8 mouse cellular contexts compared by ENCODE assay signal in genomic region chr14:28510341-28511028, GRCm38 (mm10). TPM values are rescaled to one million over a fixed set of nuclear protein-coding genes. Genes with fewer than 3 reads are reported as not detected.
DNase-seq lines count a peak whose midpoint lies in the region; ATAC-seq and TF ChIP-seq lines count a peak whose summit lies in the region.

No protein-coding gene starts in this region.

- TF ChIP-seq CTCF in kidney, adult 2 months (conservative IDR thresholded peaks at IDR 0.05; ENCODE audit: insufficient read depth, insufficient read length, low read depth, low read length) = no peak

- 28% methylated on average over 29 of the region's 29 CpGs for WGBS in kidney, adult 2 months
- 2% methylated on average over 29 of the region's 29 CpGs for WGBS in kidney, embryonic 16.5 days
- under 1% methylated on average over 29 of the region's 29 CpGs for WGBS in midbrain, embryonic 13.5 days

- H3K9me3 ChIP-seq in kidney, embryonic 16.5 days (ENCODE audit: low read length) = no peaks in the 10 kb centered on the region
- H3K9me3 ChIP-seq in midbrain, embryonic 13.5 days = no peaks in the 10 kb centered on the region

- no peaks in the 10 kb centered on the region for H3K36me3 ChIP-seq in kidney, adult 2 months (ENCODE audit: control insufficient read depth, insufficient read depth, low read length)
- H3K36me3 ChIP-seq in kidney, embryonic 16.5 days (ENCODE audit: insufficient read depth, low read length) = no peaks in the 10 kb centered on the region
- H3K36me3 ChIP-seq in midbrain, embryonic 13.5 days = no peaks in the 10 kb centered on the region

- peak overlapping the region; percentile 37 for H3K4me3 ChIP-seq in kidney, adult 2 months (ENCODE audit: insufficient read depth, low read depth, low read length)
- peak overlapping the region; percentile 73 for H3K4me3 ChIP-seq in kidney, embryonic 16.5 days (ENCODE audit: low read length)
- peak overlapping the region; percentile 54 for H3K4me3 ChIP-seq in midbrain, embryonic 13.5 days (replicated peaks)

- no peak for TF ChIP-seq POLR2A in kidney, adult 2 months (IDR thresholded peaks at IDR 0.05; ENCODE audit: low read depth, low read length)

- peak overlapping the region; percentile 91 for H3K4me2 ChIP-seq in kidney, embryonic 16.5 days (replicated peaks; ENCODE audit: low read depth, low read length)
- peak overlapping the region; percentile 85 for H3K4me2 ChIP-seq in midbrain, embryonic 13.5 days (replicated peaks)

- 0 out of 2 replicates have a peak, but pooled peaks cover 1% of the 10 kb centered on the region for H3K27me3 ChIP-seq in kidney, adult 2 months (replicated peaks; ENCODE audit: control insufficient read depth, insufficient read depth, low read length)
- H3K27me3 ChIP-seq in kidney, embryonic 16.5 days (ENCODE audit: insufficient read depth, low read length) = peaks cover 42% of the 10 kb centered on the region
- peaks cover 85% of the 10 kb centered on the region for H3K27me3 ChIP-seq in midbrain, embryonic 13.5 days

- ATAC-seq in kidney, embryonic 16.5 days (ENCODE audit: low FRiP score, low TSS enrichment) = no peak
- ATAC-seq in midbrain, embryonic 13.5 days = no peak

- no peaks in the 10 kb centered on the region for H3K4me1 ChIP-seq in kidney, adult 2 months (ENCODE audit: control insufficient read depth, insufficient read depth, low read length)
- peaks cover 34% of the 10 kb centered on the region for H3K4me1 ChIP-seq in kidney, embryonic 16.5 days (ENCODE audit: insufficient read depth, low read length)
- H3K4me1 ChIP-seq in midbrain, embryonic 13.5 days (replicated peaks) = peaks cover 69% of the 10 kb centered on the region

- H3K27ac ChIP-seq in kidney, adult 2 months (ENCODE audit: insufficient read depth, low read depth, low read length) = 0 out of 2 replicates have a peak overlapping the region, but pooled peaks have one; percentile 19
- no peak overlapping the region for H3K27ac ChIP-seq in kidney, embryonic 16.5 days (ENCODE audit: low read length)
- H3K27ac ChIP-seq in midbrain, embryonic 13.5 days = peak overlapping the region; percentile 64

- peak overlapping the region; percentile 68 for H3K9ac ChIP-seq in kidney, embryonic 16.5 days (replicated peaks; ENCODE audit: low read length)
- peak overlapping the region; percentile 65 for H3K9ac ChIP-seq in midbrain, embryonic 13.5 days (replicated peaks)

- peak; percentile 35 for DNase-seq in kidney, adult 2 months
- no peak for DNase-seq in kidney, adult 8-10 months
- DNase-seq in adrenal gland, postnatal 14 days = peak; percentile 34
- peak; percentile 32 to 55 for DNase-seq in heart, adult 18-20 months
- DNase-seq in thymus, postnatal 10 days (ENCODE audit: low spot score in 2 of 2) = no peak
- DNase-seq in layer of hippocampus, adult 9-10 months (ENCODE audit: low spot score) = no peak

RNA-seq across cellular contexts. Expression of gene Wnt5a, which starts 5.9 kb away (rescaled TPM):
- polyA plus RNA-seq in kidney, adult 2 months (2012; rRNA removed) = 7.0 and 8.9 TPM in 2 replicates
- 21.5 and 25.7 TPM in 2 replicates for total RNA-seq in adrenal gland, postnatal 14 days (2021)
- total RNA-seq in heart, adult 18-20 months (2021) = 10 to 100 TPM; 10.9 to 13.5 TPM
- 26.0 and 27.9 TPM in 2 replicates for polyA plus RNA-seq in kidney, embryonic 16.5 days (2015; fragmentation: Nextera tagmentation; extraction: Ambion mirVana)
- polyA plus RNA-seq in midbrain, embryonic 13.5 days (2015; fragmentation: Nextera tagmentation; extraction: Ambion mirVana) = 14.4 and 17.9 TPM in 2 replicates

Comparison
In these comparisons a context has a peak if more than half of its experiments do, and no peak if none do; other contexts are left out.
1. DNase-seq: peak in kidney, adult 2 months (single experiment), adrenal gland, postnatal 14 days (single experiment) and heart, adult 18-20 months (2 of 2); none in kidney, adult 8-10 months (0 of 2), thymus, postnatal 10 days (0 of 2) and layer of hippocampus, adult 9-10 months (single experiment).
2. Peak in every context shown above with its lines, with median percentiles within 50 percentile points of each other: H3K4me3 ChIP-seq.